Mouse (Mus musculus): ENCODE measurements around the gene Fam19a2. TPM values are rescaled to one million over a fixed set of nuclear protein-coding genes. Genes with fewer than 3 reads are reported as not detected.
A peak's percentile ranks its signal among the peaks of the same experiment; 100 is the strongest.

Fam19a2 gene
- total RNA-seq, 2 experiments from 2014 or later = not detected

DNA sequence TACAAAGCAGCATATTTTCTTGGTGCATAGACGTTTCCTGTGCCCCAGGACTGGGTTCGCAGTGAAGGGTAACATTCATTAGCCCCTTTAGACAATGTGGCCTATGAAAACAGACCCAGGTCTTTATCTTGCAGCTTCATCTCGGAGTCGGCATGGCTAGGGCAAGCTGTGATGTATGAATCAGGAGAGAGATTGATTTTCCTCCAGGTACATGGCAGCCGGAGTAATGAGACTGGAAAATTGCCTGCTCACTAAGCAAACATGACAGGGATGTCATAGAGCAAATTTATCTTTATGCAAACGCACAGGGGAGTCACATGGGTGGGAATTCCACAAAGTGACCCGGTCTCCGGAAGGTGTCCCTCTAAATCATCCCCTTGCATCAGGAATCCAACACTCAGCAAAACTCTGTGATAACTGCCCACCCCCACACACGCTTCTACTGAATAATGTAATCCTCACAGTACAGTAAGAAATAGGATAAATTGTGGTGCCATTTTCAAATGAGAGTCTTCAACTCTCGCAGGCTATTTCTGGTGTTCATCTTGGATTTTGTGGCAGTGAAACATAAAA lies 306.9 kb downstream of the Fam19a2 start:
- no peak for DNase-seq

DNA sequence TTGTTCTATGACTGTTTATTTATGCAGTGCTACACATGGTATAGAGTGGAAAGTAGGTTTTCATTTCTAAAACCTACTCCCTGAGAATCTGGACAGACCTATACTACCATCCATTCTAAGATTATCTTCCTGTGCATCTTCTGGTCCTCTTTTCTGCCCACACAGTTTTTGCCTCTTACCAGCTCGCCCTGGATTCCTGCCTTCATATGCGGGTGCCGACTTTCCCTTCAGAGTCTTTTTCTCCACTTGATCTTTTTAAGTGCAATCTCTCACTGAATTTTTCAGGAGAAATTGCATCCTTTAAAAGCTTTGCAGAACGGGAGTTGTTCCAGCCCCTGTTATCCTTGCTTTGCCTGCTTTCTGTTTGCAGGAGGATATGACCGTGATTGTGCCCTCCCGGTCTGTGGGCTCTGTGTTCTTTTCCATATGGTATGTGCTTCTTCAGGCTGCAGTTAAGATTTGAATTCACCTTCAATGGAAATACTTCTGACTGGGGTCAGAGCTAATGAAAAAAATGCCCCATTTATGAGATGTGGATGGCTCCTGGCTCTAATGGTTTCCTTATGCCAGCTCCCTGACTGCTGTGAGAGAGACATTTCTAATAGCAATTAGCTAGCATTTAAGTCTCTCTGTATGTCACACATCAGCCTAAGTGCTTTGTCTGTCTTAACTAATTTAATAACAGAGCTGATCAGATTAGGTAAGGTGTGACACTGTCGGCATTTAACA lies 308.7 kb downstream of the Fam19a2 start:
- no peak for DNase-seq

DNA sequence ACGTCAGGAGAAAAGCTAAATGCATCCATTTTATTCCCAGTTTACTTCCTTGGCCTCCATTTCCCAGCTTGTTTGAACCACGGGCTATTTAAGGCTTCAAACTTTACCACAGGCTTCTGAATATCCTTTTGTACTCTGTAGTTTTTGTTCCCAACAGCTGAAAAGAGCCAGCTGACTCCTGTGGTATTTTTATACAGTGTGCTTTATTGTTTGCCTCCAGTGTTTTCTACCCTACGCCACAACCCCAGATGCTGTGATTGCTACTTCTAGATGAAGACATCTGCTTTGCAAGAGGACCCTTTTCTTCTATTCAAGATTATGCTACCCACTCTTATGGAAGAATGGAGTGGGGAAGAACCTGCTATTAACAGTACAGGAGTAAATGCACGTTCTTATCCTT lies 314.0 kb downstream of the Fam19a2 start:
- DNase-seq = no peak

DNA sequence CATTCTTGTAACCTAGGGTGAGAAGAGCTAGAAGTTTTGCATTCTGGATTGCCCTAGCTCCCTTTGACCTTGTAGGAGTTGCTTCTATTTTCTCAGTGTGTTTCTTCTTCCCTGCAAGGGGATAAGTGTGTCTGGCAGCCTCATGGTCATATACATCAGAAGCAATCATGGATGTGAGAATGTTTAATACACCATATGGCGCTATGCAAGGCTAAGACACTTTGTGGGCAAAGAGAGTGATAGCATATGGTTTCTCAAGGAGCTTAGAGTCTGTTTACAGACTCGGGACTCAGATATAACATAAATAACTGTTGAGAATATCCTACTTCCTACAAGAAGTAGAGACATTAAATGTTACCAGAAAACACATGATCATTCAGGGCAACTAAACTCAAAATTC lies 315.2 kb downstream of the Fam19a2 start:
- DNase-seq = no peak

DNA sequence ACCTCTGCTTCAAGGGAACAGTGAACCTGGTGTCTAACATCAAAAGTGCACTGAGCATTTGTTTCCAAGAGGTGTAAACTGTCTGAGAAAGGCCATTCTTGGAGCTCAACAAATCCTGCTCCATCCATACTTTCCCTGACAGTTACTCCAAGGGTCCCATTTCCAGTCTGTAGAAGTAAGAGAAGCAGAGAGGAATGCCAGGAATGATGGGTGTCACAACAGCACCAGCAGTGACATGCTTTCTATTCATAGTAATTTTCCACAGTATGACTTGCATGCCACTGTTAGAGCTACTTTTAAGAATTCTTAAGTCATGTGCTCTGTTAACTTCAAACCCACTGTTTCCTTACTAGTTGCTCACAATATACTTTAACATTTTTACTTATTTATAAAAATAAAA lies 331.2 kb downstream of the Fam19a2 start:
- DNase-seq = peak; percentile 2 to 12

DNA sequence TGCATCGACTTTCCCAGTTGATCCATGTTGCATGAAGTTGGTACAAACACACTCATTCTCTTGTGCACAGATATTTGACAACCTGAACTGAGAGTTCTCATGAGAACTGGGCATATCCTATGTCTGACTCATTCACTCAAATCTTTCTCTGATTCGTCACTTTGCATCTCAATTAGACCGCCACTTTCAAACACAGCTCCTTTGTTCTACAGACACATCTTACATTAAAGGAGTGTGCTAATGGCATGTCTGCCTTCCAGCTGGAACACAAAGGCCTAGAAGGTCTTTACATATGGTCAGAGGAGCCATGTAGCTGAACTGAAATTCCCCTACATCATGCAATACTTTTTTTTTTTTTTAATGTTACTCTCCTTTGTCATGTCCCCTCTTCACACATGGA lies 333.3 kb downstream of the Fam19a2 start:
- no peak for DNase-seq

DNA sequence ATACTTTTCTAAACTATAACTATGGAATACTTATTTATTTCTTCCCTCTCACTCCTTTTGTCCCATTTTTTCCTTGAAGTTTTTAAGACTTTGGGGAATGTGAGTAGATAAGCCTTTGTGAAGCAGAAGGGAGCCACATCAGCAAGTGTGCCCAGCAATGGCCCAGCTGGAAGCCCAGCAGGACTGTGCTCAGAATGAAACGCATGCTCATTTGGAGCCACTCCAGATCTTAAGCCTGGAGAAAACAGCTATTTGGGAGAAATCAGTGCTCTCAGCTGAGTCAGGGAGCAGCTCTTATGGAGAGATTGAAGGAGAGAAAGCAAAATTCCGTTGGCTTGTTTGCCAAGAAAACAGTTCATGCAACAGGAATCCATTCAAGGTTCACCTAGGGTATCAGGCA lies 341.9 kb downstream of the Fam19a2 start:
- no peak for DNase-seq

DNA sequence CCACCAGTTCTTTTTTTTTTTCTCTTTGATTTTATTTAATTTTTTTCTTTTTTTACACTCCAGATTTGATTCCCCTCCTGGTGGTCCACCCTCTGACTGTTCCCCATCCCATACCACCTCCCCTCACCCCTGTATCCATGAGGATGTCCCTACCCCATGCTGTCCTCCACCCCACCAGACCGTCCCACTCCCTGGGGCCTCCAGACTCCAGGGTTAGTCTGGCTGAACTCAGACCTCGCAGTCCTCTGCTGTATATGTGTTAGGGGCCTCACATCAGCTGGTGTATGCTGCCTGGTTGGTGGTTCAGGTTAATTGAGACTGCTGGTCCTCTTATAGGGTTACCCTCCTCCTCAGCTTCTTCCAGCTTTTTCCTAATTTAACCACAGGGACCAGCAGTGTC lies 362.9 kb downstream of the Fam19a2 start:
- no peak for DNase-seq

DNA sequence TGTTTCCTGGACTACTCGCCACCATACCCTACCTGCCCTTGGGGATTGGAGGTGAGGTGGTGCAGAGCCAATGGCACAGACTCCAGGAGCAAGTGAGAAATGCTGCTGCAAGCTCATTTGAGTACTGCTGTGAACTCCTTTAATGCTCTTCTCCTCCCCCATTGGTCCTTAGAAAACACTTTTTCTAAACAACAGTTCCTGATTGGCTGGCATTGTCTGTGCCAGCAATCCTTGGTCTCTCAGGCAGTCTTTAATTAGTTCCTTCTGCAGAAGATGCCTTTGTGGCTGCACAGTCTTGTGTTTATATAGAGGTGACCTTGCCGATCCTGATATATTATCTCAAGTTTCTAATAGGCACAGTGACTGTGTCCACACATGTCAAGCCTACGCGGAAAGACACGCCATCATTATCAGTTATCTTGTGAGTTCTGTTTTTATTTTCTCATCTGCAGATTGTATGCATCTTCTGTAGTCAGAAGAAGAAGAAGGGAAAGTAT lies 365.5 kb downstream of the Fam19a2 start:
- DNase-seq = no peak

DNA sequence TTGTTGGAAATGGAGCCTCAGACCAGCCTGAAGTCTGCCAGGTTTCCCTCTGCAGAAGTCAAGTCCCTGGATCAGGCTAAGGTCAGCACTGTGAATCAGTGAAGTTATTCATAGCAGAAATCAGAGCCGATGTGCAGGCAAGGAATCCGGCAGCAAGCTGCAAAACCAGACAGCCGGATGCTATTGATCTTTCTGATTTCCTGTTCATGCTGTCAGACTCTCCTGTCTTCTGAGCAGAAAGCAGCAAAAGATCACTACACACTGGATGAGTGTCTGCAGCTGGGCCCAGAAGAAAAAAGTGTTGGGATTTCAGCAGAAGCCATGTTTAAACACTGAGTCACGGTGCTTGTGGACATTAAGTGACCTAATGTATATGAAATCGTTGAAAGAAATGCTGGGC lies 368.2 kb downstream of the Fam19a2 start:
- DNase-seq = no peak

DNA sequence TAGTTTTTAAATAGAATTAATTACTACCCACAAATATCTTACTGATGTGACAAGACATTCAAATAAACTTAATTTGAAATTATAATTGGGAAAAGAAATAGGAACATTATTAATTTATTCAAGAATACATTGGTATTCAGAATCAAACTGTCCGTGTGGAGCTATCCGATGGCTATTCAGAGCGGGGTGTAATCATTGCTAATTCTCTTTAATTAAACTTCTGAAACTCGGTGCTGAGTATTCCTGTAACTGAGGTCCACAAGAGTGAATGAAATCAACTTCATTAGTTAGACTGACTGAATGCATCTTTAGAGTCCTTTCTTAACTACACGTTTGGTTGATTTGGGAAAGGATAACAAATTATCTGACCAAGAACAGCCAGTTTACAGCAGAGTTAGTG lies 372.9 kb downstream of the Fam19a2 start:
- no peak for DNase-seq

DNA sequence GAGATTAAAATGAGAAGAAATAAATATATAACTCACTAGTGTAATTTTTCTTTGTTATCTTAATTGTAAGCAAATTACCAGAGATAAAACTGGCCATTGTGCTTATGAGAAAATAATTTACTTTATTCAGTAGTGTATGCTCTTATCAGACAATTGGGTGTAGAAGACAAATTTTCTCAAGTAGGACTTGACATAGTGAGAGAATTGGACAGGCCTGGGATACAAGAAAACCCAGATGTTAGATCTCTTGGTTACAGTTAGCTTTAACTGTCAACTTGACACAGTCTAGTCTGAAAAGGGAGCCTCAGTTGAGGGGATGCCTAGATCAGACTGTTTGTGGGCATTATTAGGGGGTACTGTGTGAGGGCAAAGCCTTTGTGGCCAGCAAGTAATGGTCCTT lies 373.7 kb downstream of the Fam19a2 start:
- DNase-seq = no peak

DNA sequence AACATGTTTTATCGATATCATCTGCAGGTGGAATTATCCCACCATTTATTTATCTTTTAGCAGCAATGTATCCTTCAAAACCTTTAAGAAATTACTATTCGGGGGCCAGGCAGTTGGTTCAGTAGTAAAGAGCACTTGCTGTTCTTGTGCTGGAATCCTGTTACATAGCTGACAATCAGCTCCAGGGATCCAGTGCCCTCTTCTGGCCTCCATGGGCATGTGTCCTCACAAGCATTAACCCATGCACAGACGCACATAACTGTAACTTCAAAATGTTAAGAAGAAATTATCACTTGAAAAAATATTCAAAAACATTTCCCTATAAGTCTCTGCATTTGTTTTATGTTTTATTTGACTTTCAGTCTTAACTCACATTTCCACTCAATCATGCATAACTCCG lies 381.8 kb downstream of the Fam19a2 start:
- no peak for DNase-seq

DNA sequence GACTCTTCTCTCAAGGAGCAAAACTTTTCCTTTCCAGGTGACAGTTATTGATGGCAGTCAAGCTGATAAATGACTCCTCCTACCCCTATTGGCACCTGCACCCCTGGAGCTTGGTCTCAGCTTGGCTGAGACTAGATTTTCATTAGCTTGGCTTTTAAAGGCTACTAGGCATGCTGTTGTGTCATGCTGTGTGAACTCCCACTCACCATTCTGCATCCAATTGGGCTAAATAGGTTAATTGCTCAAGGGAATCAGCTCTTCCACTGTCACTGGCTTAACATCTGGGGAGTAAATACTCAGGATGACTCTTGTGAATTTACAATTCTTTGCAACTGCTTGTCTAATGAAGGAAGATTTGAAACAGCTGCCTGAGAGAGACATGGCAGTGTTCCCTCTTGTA lies 407.4 kb downstream of the Fam19a2 start:
- no peak for DNase-seq

DNA sequence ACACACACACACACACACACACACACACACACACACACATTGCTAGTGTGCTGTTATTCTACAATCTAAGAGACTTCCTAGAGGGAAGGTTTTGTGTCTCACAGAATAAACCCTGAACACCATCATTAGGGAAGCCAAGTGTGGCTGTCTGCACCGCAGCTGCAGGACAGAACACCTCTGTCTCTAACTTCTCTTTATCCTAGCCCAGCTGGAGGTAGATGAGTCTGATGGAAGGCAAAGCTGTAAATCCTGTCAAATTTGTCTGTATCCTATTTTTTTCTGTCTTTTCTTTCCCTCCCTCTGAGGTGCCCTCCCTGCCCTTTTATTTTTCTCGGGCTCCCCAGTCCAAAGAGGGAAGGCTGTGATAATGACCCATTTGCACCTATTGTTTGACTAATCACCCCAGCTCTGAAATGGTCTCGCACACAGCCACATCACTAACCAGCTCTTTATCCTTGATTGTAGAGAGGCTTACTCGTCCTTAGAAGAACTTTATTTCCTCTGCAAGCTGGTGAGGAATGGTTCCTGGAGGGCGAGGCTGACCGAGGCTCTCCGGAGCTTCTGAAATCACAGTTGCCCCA lies 414.6 kb downstream of the Fam19a2 start:
- no peak for DNase-seq

DNA sequence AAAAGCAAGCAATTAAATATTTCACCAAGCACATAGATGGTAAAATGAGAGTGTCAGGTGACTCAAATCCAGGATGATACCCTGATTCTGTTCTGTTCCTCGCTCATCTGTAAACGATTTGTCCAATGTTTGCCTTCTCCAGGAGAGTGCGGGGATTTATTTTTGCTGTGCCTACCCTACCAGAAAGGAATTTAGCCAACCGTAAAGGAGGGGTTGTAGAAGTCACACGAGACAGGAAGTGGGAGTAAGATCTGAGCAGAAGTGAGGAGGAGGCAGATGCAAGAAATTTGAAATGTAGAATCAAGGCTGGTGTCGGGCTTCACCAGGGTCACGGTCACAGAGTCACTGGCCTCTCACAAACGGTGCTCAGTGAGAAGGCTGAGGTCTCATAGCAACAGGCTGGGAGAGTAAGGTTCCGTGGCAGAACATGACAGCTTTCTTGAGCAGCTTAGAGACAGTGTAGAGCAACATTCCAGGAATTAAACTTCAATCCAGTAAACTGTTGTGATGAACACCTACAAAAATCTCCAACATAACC lies 419.0 kb downstream of the Fam19a2 start:
- no peak for DNase-seq

DNA sequence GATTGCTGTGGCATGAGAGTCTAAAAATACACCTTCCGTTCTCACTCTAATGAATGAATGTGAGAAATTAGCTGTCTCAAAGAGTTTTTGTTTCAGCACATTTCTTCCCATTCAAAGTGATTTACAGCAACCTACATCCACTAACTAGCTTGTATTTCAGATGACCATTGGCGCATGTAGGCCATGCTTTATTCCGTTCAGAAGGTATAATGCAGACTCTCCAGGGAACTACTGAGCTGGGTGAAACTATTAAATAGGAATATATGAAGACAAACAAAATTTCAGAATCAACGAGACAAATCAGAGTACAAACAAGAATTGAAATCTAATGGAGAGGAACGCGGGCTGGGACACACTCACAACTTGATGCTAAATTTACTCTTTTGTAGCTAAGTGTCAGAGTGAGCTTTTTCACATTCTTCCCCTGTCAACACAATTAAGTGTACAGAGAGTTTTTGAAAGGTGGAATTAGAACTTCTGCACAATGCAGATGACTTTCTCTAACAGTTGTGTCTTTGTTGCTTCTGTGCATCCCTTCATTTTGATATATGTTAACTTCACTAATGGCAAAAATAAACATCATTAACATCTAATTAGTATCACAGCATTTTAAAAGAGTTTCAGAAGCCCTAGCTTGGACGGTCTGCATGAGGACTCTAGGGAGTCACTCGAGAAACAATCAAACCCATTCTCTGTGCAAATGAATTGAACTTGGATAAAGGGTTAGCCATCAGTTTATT lies 428.6 kb downstream of the Fam19a2 start:
- DNase-seq = no peak

DNA sequence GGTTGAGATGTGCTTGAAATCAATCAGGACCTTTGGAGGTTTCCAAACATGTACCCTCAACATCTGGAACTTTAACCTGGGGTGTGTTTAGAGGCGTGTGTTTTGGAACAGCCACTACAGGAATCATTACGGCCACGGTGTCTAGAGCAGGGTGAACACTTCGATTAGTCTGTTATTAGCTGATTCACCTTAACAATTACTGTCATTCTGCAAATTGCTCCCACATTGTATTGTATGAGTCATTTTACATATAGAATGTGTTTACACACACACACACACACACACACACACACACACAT lies 429.1 kb downstream of the Fam19a2 start:
- DNase-seq = no peak

DNA sequence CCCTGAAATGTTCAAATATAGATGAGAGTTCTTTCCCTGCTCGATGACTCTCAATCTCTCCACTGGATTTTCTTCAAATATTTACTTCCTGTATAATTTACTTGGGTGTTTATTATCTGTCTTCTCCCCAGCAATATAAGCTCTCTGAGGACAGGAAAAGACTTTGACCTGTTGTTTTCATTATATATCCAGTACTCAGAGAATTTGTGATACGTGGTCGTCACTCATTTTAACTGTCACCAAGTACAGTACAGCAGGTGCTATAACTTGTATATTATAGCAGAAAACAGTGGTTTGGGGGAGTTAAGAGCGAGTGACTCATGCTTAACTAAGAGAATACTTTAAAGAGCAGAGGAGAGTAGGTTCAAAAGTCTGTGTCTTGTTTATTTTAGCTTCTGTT lies 438.8 kb downstream of the Fam19a2 start:
- no peak for DNase-seq

DNA sequence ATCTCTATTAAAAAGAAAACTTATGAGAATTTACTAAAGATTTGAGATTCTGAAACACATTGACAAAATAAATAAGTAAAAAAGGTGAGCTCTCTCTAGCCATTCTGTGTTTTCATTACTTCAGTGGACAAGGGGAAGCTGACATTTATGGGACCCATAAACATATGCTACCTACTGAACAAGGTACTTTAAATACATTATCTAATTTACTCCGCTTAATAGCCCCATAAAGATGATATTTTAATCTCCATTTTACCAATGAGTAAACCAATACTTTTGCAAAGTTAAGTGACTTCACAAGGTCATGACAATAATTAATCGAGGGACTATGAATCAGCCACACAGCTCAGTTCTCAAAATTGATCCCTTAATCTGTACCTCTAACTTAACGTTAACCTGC lies 443.2 kb downstream of the Fam19a2 start:
- no peak for DNase-seq

DNA sequence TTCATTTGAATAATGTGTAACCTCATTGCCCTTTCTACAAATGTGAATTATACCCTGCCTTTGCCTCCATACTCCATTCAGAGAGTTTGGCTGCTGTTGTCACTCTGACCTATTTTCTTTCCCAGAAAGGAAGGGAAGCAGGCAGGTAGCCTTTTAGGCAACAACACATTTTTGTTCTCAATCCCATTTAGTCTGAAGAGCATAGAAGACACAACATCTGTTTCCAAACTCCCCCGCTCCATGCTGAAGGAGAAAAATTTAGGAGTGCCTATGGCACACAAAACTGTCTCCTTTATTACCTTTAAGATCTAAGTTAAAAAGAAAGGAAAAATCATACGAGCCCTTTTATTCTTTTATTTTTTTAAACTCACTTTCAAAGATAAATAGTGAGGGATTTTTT lies 446.9 kb downstream of the Fam19a2 start:
- DNase-seq = no peak

DNA sequence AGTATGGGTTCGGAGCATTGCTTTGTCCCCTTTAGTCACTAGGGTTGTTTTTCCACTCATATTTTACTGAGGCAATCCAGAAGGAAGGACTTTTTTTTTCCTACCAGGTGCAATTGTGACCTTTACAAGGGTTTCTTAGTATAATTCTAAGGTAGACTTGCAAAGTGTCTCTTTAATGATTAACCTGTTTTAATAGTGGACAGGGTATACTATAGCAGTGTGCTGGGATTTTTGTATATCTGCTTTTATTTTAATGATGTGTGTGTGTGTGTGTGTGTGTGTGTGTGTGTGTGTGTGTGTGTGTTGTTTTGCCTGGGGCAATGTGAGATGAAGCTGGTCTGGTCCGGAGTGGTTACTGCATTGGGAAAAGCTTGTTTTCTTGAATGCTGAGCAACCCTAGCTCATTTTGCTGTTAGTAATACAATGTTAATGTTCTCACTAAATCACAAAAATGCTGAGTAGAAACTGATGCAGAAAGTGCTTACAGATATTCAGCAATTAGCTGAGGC lies 458.2 kb downstream of the Fam19a2 start:
- DNase-seq = no peak

DNA sequence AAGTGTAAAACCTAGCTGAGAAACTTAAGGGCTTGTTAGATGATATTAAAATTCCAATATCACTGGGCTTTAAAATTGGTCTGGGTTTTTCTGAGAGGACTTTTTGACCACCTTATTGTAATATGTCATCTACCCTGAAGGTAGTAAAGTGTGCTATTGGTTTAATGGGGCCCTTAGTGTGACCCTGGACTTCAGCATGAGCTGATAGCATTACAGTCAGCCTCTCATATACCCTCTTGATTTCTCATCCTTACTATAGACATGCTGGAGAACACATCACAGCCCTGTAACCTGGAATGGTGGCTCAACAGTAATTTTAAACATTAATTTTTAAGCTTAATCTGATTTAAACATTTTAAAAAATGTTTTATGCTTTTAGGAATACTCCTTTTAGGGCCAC lies 459.8 kb downstream of the Fam19a2 start:
- DNase-seq = no peak
